In the genomic region with DNA sequence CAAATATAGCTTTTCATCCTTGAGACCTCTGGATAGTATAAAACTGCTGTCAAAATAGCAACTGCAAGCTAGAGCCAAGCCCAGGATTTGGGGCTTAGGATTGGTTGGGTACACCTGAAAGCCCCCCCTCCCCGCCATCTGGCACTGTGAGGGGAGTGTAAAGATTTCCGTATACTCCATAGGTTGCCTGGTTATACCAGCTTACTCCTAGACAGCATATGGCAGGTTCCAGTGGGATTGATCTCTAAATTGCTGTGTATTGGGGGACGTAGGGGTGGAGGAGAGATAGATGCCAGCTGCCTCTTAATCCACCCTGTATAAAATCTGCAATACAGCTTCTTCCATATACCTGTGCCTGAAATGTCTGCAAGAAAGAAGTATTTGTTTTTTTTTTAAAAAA, we compare ENCODE assay signal across 21 mouse cellular contexts.
"Had no signal": no experiment of that assay in that cellular context is flagged by ENCODE, and none has a peak within 500 bp of the region (broad histone marks: within the 10 kb centered on the region; RNA-seq: fewer than 3 reads in every experiment).

No protein-coding gene starts in this region.

- H3K27ac ChIP-seq: kidney, embryonic 15.5 days; limb, embryonic 10.5 days; limb, embryonic 13.5 days; liver, embryonic 13.5 days; neural tube, embryonic 13.5 days; stomach, embryonic 15.5 days had no signal

- H3K9me3 ChIP-seq: kidney, embryonic 15.5 days; limb, embryonic 10.5 days; limb, embryonic 13.5 days; liver, embryonic 13.5 days; neural tube, embryonic 13.5 days; stomach, embryonic 15.5 days had no signal

- H3K4me1 ChIP-seq: kidney, embryonic 15.5 days; limb, embryonic 10.5 days; limb, embryonic 13.5 days; liver, embryonic 13.5 days; neural tube, embryonic 13.5 days; stomach, embryonic 15.5 days had no signal

- H3K27me3 ChIP-seq: kidney, embryonic 15.5 days; limb, embryonic 13.5 days; liver, embryonic 13.5 days; neural tube, embryonic 13.5 days; stomach, embryonic 15.5 days had no signal

- H3K9ac ChIP-seq: kidney, embryonic 15.5 days; limb, embryonic 13.5 days; liver, embryonic 13.5 days; neural tube, embryonic 13.5 days; stomach, embryonic 15.5 days had no signal

- H3K36me3 ChIP-seq: kidney, embryonic 15.5 days; limb, embryonic 10.5 days; limb, embryonic 13.5 days; liver, embryonic 13.5 days; neural tube, embryonic 13.5 days; stomach, embryonic 15.5 days had no signal

- H3K4me3 ChIP-seq: kidney, embryonic 15.5 days; limb, embryonic 10.5 days; limb, embryonic 13.5 days; liver, embryonic 13.5 days; myocyte; neural tube, embryonic 13.5 days; stomach, embryonic 15.5 days had no signal

- H3K4me2 ChIP-seq: kidney, embryonic 15.5 days; limb, embryonic 13.5 days; liver, embryonic 13.5 days; midbrain, embryonic 11.5 days; neural tube, embryonic 13.5 days; stomach, embryonic 15.5 days had no signal

- DNase-seq: kidney, adult 11 months; kidney, adult 8-10 months; kidney, postnatal 10 days; kidney, postnatal 36 days; liver; liver, embryonic 13.5 days; lung, adult 2 months; lung, postnatal 14 days; lung, postnatal 4 days; midbrain, embryonic 14.5 days; right cerebral cortex, postnatal 25 days; spleen, adult 18-20 months; thymus, adult 18-20 months; thymus, postnatal 36 days had no signal
